Mouse (Mus musculus) testis, adult 2 months (tissue): ENCODE measurements at regions not wholly inside any gene's neighbourhood (a gene's known extent, or its start where the extent isn't known, plus 50 kb on each side); places are given as distances from the start of the nearest gene placed in this dataset.

ENCODE experiments used
- CTCF ChIP-seq: fragments of 200-500 bp; IDR thresholded peaks from 2 replicates; pipeline ENCODE4 v1.5.1; 2012; ENCODE audit warnings: low read depth, mild to moderate bottlenecking, inconsistent platforms, low read length, moderate library complexity; ENCODE audit not compliant: control insufficient read depth, insufficient read depth, insufficient replicate concordance
- POLR2A ChIP-seq: fragments of 200-500 bp; IDR thresholded peaks from 2 replicates; pipeline ENCODE4 v1.6.1; 2012; ENCODE audit warnings: low read depth, mild to moderate bottlenecking, inconsistent platforms, low read length, moderate library complexity; ENCODE audit not compliant: control insufficient read depth

- no peak for TF ChIP-seq CTCF
- TF ChIP-seq POLR2A, result no peak
Measured at GRCm38 (mm10) chr3:42228399-42228755, 486.0 kb downstream of the D3Ertd751e start.
